22 mouse cellular contexts compared by ENCODE assay signal in genomic region chr16:7083937-7084336, GRCm38 (mm10).
A peak's percentile ranks its signal among the peaks of the same experiment; 100 is the strongest.
DNase-seq lines count a peak whose midpoint lies in the region; ATAC-seq and TF ChIP-seq lines count a peak whose summit lies in the region.
"Had no signal": no experiment of that assay in that cellular context is flagged by ENCODE, and none has a peak within 500 bp of the region (broad histone marks: within the 10 kb centered on the region; RNA-seq: fewer than 3 reads in every experiment).

No protein-coding gene starts in this region.

- ATAC-seq in heart, embryonic 11.5 days (replicated peaks; ENCODE audit: insufficient number of reproducible peaks, low FRiP score, low TSS enrichment) = no peak
- no peak for ATAC-seq in midbrain, embryonic 11.5 days (ENCODE audit: low FRiP score)
- ATAC-seq in midbrain, embryonic 13.5 days = no peak
- ATAC-seq: forebrain, embryonic 14.5 days had no signal

- no peak overlapping the region for H3K9ac ChIP-seq in heart, embryonic 11.5 days (ENCODE audit: low read depth, low read length)
- H3K9ac ChIP-seq in midbrain, embryonic 11.5 days (ENCODE audit: low read length) = no peak overlapping the region
- no peak overlapping the region for H3K9ac ChIP-seq in midbrain, embryonic 13.5 days (replicated peaks)
- H3K9ac ChIP-seq: embryonic facial prominence, embryonic 13.5 days; embryonic facial prominence, embryonic 15.5 days; forebrain, embryonic 12.5 days had no signal

- no peaks in the 10 kb centered on the region for H3K36me3 ChIP-seq in heart, embryonic 11.5 days (ENCODE audit: control insufficient read depth, insufficient read depth, low read length)
- H3K36me3 ChIP-seq in midbrain, embryonic 11.5 days (ENCODE audit: control insufficient read depth, insufficient read depth, low read length) = no peaks in the 10 kb centered on the region
- no peaks in the 10 kb centered on the region for H3K36me3 ChIP-seq in midbrain, embryonic 13.5 days
- H3K36me3 ChIP-seq in myocyte (ENCODE audit: control insufficient read depth, insufficient read depth) = no peaks in the 10 kb centered on the region
- H3K36me3 ChIP-seq: embryonic facial prominence, embryonic 13.5 days; embryonic facial prominence, embryonic 15.5 days; forebrain, embryonic 10.5 days; forebrain, embryonic 12.5 days had no signal

- H3K4me1 ChIP-seq in heart, embryonic 11.5 days (ENCODE audit: control insufficient read depth, insufficient read depth, low read length) = no peaks in the 10 kb centered on the region
- H3K4me1 ChIP-seq in midbrain, embryonic 11.5 days (ENCODE audit: control insufficient read depth, insufficient read depth, low read length) = 0 out of 2 replicates have a peak, but pooled peaks cover 2% of the 10 kb centered on the region
- H3K4me1 ChIP-seq in midbrain, embryonic 13.5 days (replicated peaks) = peaks cover 8% of the 10 kb centered on the region
- H3K4me1 ChIP-seq: embryonic facial prominence, embryonic 13.5 days; embryonic facial prominence, embryonic 15.5 days; forebrain, embryonic 10.5 days; forebrain, embryonic 12.5 days had no signal

- no peaks in the 10 kb centered on the region for H3K27me3 ChIP-seq in heart, embryonic 11.5 days (ENCODE audit: control insufficient read depth, insufficient read depth, low read length)
- H3K27me3 ChIP-seq in midbrain, embryonic 11.5 days (ENCODE audit: control insufficient read depth, insufficient read depth, low read length) = no peaks in the 10 kb centered on the region
- H3K27me3 ChIP-seq in midbrain, embryonic 13.5 days = no peaks in the 10 kb centered on the region
- H3K27me3 ChIP-seq in myocyte (ENCODE audit: control insufficient read depth, insufficient read depth, insufficient read length) = no peaks in the 10 kb centered on the region
- H3K27me3 ChIP-seq: embryonic facial prominence, embryonic 13.5 days; embryonic facial prominence, embryonic 15.5 days; forebrain, embryonic 12.5 days had no signal

- no peak overlapping the region for H3K27ac ChIP-seq in heart, embryonic 11.5 days (ENCODE audit: low read depth, low read length)
- H3K27ac ChIP-seq in midbrain, embryonic 11.5 days (ENCODE audit: low read depth, low read length) = no peak overlapping the region
- no peak overlapping the region for H3K27ac ChIP-seq in midbrain, embryonic 13.5 days
- H3K27ac ChIP-seq: embryonic facial prominence, embryonic 13.5 days; embryonic facial prominence, embryonic 15.5 days; forebrain, embryonic 10.5 days; forebrain, embryonic 12.5 days had no signal

- no peak for TF ChIP-seq POLR2A in myocyte (IDR thresholded peaks at IDR 0.05; ENCODE audit: insufficient read length, low read depth)

- no peak overlapping the region for H3K4me3 ChIP-seq in heart, embryonic 11.5 days (ENCODE audit: low read depth, low read length)
- H3K4me3 ChIP-seq in midbrain, embryonic 11.5 days (ENCODE audit: low read depth, low read length) = no peak overlapping the region
- H3K4me3 ChIP-seq in midbrain, embryonic 13.5 days (replicated peaks) = no peak overlapping the region
- no peak overlapping the region for H3K4me3 ChIP-seq in myocyte
- H3K4me3 ChIP-seq: embryonic facial prominence, embryonic 13.5 days; embryonic facial prominence, embryonic 15.5 days; erythroblast, embryonic 14.5 days; forebrain, embryonic 10.5 days; forebrain, embryonic 12.5 days had no signal

- H3K9me3 ChIP-seq in heart, embryonic 11.5 days (replicated peaks; ENCODE audit: control insufficient read depth, low read length) = no peaks in the 10 kb centered on the region
- no peaks in the 10 kb centered on the region for H3K9me3 ChIP-seq in midbrain, embryonic 11.5 days (ENCODE audit: control insufficient read depth, low read length)
- no peaks in the 10 kb centered on the region for H3K9me3 ChIP-seq in midbrain, embryonic 13.5 days
- H3K9me3 ChIP-seq: embryonic facial prominence, embryonic 13.5 days; embryonic facial prominence, embryonic 15.5 days; forebrain, embryonic 10.5 days; forebrain, embryonic 12.5 days had no signal

- peak; percentile 62 for DNase-seq in heart, adult 11 months
- DNase-seq in midbrain, embryonic 11.5 days (ENCODE audit: low spot score, missing footprints) = peak; percentile 23
- no peak for DNase-seq in ovary, adult 18-20 months (ENCODE audit: low spot score)
- DNase-seq: adrenal gland, adult 2 months; adrenal gland, postnatal 10 days; adrenal gland, postnatal 25 days; cerebellum, adult 11 months; cerebellum, adult 18-20 months; cerebellum, adult 8-10 months; cerebellum, adult 9-11 months; cerebellum, postnatal 14 days; cerebellum, postnatal 36 days; embryo, embryonic 11 days had no signal

- WGBS in heart, embryonic 11.5 days (ENCODE audit: insufficient replicate concordance) = 88% methylated on average over 2 of the region's 2 CpGs
- WGBS in midbrain, embryonic 11.5 days = 87% methylated on average over 2 of the region's 2 CpGs
- 88% methylated on average over 2 of the region's 2 CpGs for WGBS in midbrain, embryonic 13.5 days

- H3K79me2 ChIP-seq in myocyte (ENCODE audit: control insufficient read depth, insufficient read depth) = no peaks in the 10 kb centered on the region

- H3ac ChIP-seq in myocyte (ENCODE audit: control insufficient read depth, insufficient read length) = no peak overlapping the region

- no peak overlapping the region for H3K4me2 ChIP-seq in heart, embryonic 11.5 days
- no peak overlapping the region for H3K4me2 ChIP-seq in midbrain, embryonic 11.5 days
- no peak overlapping the region for H3K4me2 ChIP-seq in midbrain, embryonic 13.5 days (replicated peaks)
- no peak overlapping the region for H3K4me2 ChIP-seq in myocyte (ENCODE audit: low read depth)
- H3K4me2 ChIP-seq: embryonic facial prominence, embryonic 13.5 days; embryonic facial prominence, embryonic 15.5 days; forebrain, embryonic 12.5 days had no signal

TF ChIP-seq in myocyte, 11 proteins besides CTCF, POLR2A, EP300 and RAD21:
- no peak for TF ChIP-seq E2F4 (IDR thresholded peaks at IDR 0.05; ENCODE audit: insufficient read depth)
- TF ChIP-seq SRF (IDR thresholded peaks at IDR 0.05; ENCODE audit: control insufficient read depth, insufficient read length, low read depth) = no peak
- TF ChIP-seq POLR2AphosphoS2 (IDR thresholded peaks at IDR 0.05; ENCODE audit: insufficient read length, low read depth) = no peak
- TF ChIP-seq MYOG (IDR thresholded peaks at IDR 0.05; ENCODE audit: control insufficient read depth in 1 of 3, insufficient read depth in 1 of 3, insufficient read length in 2 of 3, low read depth in 2 of 3) = peak; percentile 54 to 83 (median 61)
- no peak for TF ChIP-seq REST (IDR thresholded peaks at IDR 0.05; ENCODE audit: insufficient read depth, insufficient read length)
- peak; percentile 14 for TF ChIP-seq TCF3 (IDR thresholded peaks at IDR 0.05; ENCODE audit: insufficient read length, low read depth)
- peak; percentile 81 to 94 (median 92) for TF ChIP-seq MYOD1 (IDR thresholded peaks at IDR 0.05; ENCODE audit: control insufficient read depth in 1 of 3, insufficient read length in 2 of 3, low read depth in 2 of 3)
- TF ChIP-seq TCF12 (IDR thresholded peaks at IDR 0.05; ENCODE audit: insufficient read depth, poor library complexity, severe bottlenecking) = peak; percentile 78
- TF ChIP-seq USF1 (IDR thresholded peaks at IDR 0.05; ENCODE audit: low read depth) = no peak
